Mouse (Mus musculus) gastrocnemius, postnatal 10 days (tissue): ENCODE measurements around the gene Bcas1. TPM values are rescaled to one million over a fixed set of nuclear protein-coding genes. Genes with fewer than 3 reads are reported as not detected.
"Not testable (repeated sequence)": the region's sequence is repeated elsewhere in the genome, so short reads cannot be mapped to it uniquely, and the experiment has no call there.

Source experiments
- DNase-seq: peaks from one replicate; pipeline ENCODE4 v3.0.0; 2021; ENCODE audit warnings: mixed read lengths
- long read RNA-seq, 2 experiments: library from polyadenylated mRNA; stranded (forward); transcript quantifications; one replicate each; pipeline ENCODE4 v2.0.0; 2021
- total RNA-seq, 2 experiments: library from RNA; stranded (reverse); gene quantifications; 2 replicates each; pipeline ENCODE4 v1.2.3; 2021

The Bcas1 gene
- 1 to 10 TPM; 4.5 to 7.4 TPM for total RNA-seq
- long read RNA-seq, experiment 1, partial matches to known transcripts = 2 of 4 reads
- long read RNA-seq, experiment 1, other reads (novel, unspliced or antisense) = 2 of 4 reads
- long read RNA-seq, experiment 2, partial matches to known transcripts = 10 of 14 reads
- long read RNA-seq, experiment 2, other reads (novel, unspliced or antisense) = 4 of 14 reads

GRCm38 (mm10) chr2:170427704-170428103 lies at the start of gene Bcas1:
Gene Bcas1 (minus strand): TSS chr2:170427845.
- no peak for DNase-seq

GRCm38 (mm10) chr2:170476643-170477042 lies 49.0 kb upstream of the Bcas1 start:
- no peak for DNase-seq

- peak; percentile 28 for DNase-seq
These were observed 48.6 kb upstream of the Bcas1 start for GRCm38 (mm10) chr2:170476215-170476614.

GRCm38 (mm10) chr2:170475164-170475563 lies 47.5 kb upstream of the Bcas1 start:
- no peak for DNase-seq

- DNase-seq = no peak
These were observed 46.5 kb upstream of the Bcas1 start for GRCm38 (mm10) chr2:170474125-170474524.

- no peak for DNase-seq
These were observed 42.9 kb upstream of the Bcas1 start for GRCm38 (mm10) chr2:170470591-170470990.

GRCm38 (mm10) chr2:170469616-170470308 lies 42.1 kb upstream of the Bcas1 start:
- DNase-seq = peak; percentile 20

GRCm38 (mm10) chr2:170468009-170468408 lies 40.4 kb upstream of the Bcas1 start:
- DNase-seq = no peak

GRCm38 (mm10) chr2:170464817-170465216 lies 37.2 kb upstream of the Bcas1 start:
- DNase-seq = no peak

- DNase-seq = no peak
These were observed 34.0 kb upstream of the Bcas1 start for GRCm38 (mm10) chr2:170461652-170462051.

GRCm38 (mm10) chr2:170459805-170460204 lies 32.2 kb upstream of the Bcas1 start:
- no peak for DNase-seq

GRCm38 (mm10) chr2:170459183-170459582 lies 31.5 kb upstream of the Bcas1 start:
- DNase-seq = no peak

- not testable (repeated sequence) for DNase-seq
These were observed 26.2 kb upstream of the Bcas1 start for GRCm38 (mm10) chr2:170453809-170454208.

GRCm38 (mm10) chr2:170450933-170451332 lies 23.3 kb upstream of the Bcas1 start:
- peak; percentile 82 for DNase-seq

- no peak for DNase-seq
These were observed 20.0 kb upstream of the Bcas1 start for GRCm38 (mm10) chr2:170447651-170448050.

GRCm38 (mm10) chr2:170446843-170447383 lies 19.3 kb upstream of the Bcas1 start:
- no peak for DNase-seq

GRCm38 (mm10) chr2:170445861-170446260 lies 18.2 kb upstream of the Bcas1 start:
- DNase-seq = no peak

- no peak for DNase-seq
These were observed 14.9 kb upstream of the Bcas1 start for GRCm38 (mm10) chr2:170442535-170442934.

- DNase-seq = no peak
These were observed 11.1 kb upstream of the Bcas1 start for GRCm38 (mm10) chr2:170438782-170439181.

GRCm38 (mm10) chr2:170436204-170436603 lies 8.6 kb upstream of the Bcas1 start:
- DNase-seq = no peak

- no peak for DNase-seq
These were observed 4.5 kb upstream of the Bcas1 start for GRCm38 (mm10) chr2:170432152-170432551.

- no peak for DNase-seq
These were observed 1.3 kb upstream of the Bcas1 start for GRCm38 (mm10) chr2:170428966-170429365.

- DNase-seq = no peak
These were observed 3.5 kb downstream of the Bcas1 start for GRCm38 (mm10) chr2:170424131-170424530.

GRCm38 (mm10) chr2:170421924-170422323 lies 5.7 kb downstream of the Bcas1 start:
- DNase-seq = no peak
